Mouse (Mus musculus) neural tube, embryonic 13.5 days (tissue): ENCODE measurements around the gene Imp4. TPM values are rescaled to one million over a fixed set of nuclear protein-coding genes. Genes with fewer than 3 reads are reported as not detected.
"Not testable (repeated sequence)": the region's sequence is repeated elsewhere in the genome, so short reads cannot be mapped to it uniquely, and the experiment has no call there.

Experiments
- ATAC-seq: fragments of 200-750 bp; cut with Nextera tagmentation; 2 replicates; pipeline ENCODE4 v1.8.0; 2017; ENCODE audit warnings: low read depth, mild to moderate bottlenecking, moderate TSS enrichment, moderate library complexity
- H3K27ac ChIP-seq: fragments of 300-500 bp; sonication (generic); replicated peaks from 2 replicates; pipeline ENCODE4 v1.5.1; 2015; ENCODE audit warnings: moderate library complexity, mild to moderate bottlenecking, inconsistent platforms
- H3K27me3 ChIP-seq: fragments of 300-500 bp; sonication (generic); 2 replicates; pipeline ENCODE4 v1.6.1; 2015; ENCODE audit warnings: mild to moderate bottlenecking, inconsistent platforms
- H3K36me3 ChIP-seq: fragments of 300-500 bp; sonication (generic); 2 replicates; pipeline ENCODE4 v1.6.1; 2015; ENCODE audit warnings: mild to moderate bottlenecking, inconsistent platforms
- H3K4me1 ChIP-seq: fragments of 300-500 bp; sonication (generic); replicated peaks from 2 replicates; pipeline ENCODE4 v1.6.1; 2015; ENCODE audit warnings: inconsistent platforms
- H3K4me2 ChIP-seq: fragments of 300-500 bp; sonication (generic); 2 replicates; pipeline ENCODE4 v1.6.1; 2015; ENCODE audit warnings: inconsistent platforms, mild to moderate bottlenecking, moderate library complexity
- H3K4me3 ChIP-seq: fragments of 300-500 bp; sonication (generic); 2 replicates; pipeline ENCODE4 v1.5.1; 2015; ENCODE audit warnings: mild to moderate bottlenecking, inconsistent platforms
- H3K9ac ChIP-seq: fragments of 300-500 bp; sonication (generic); 2 replicates; pipeline ENCODE4 v1.6.1; 2015; ENCODE audit warnings: moderate library complexity, mild to moderate bottlenecking, inconsistent platforms
- H3K9me3 ChIP-seq: fragments of 300-500 bp; sonication (generic); 2 replicates; pipeline ENCODE4 v1.6.1; 2016; ENCODE audit warnings: inconsistent platforms
- WGBS: fragments of 180-500 bp; shearing (Covaris S2); methylation state at CpG from one replicate; pipeline ENCODE4 v1.1.7; 2015; 5-methylcytosine and 5-hydroxymethylcytosine counted together
- polyA plus RNA-seq: library from polyadenylated mRNA; unstranded; fragments of >200 nt; fragmentation: Nextera tagmentation; extraction: Ambion mirVana; gene quantifications from 2 replicates; pipeline ENCODE4 v1.2.1, GENCODE M21; 2015

The Imp4 gene
- polyA plus RNA-seq, 1 experiment from 2014 or later: 55.5 TPM

GRCm38 (mm10) chr1:34435371-34436120, 4.1 kb upstream of the Imp4 start:
- H3K27ac ChIP-seq: peak overlapping the region; percentile 93
- H3K4me3 ChIP-seq: peak overlapping the region; percentile 64
- H3K36me3 ChIP-seq: peaks cover 24% of the 10 kb centered on the region
- H3K4me2 ChIP-seq: peak overlapping the region; percentile 72
- peak overlapping the region; percentile 84 for H3K9ac ChIP-seq
- no peaks in the 10 kb centered on the region for H3K27me3 ChIP-seq
- H3K4me1 ChIP-seq: peaks cover 34% of the 10 kb centered on the region
- no peak for ATAC-seq
- H3K9me3 ChIP-seq: peaks cover 15% of the 10 kb centered on the region
- WGBS: 28% methylated on average over 8 of the region's 8 CpGs

GRCm38 (mm10) chr1:34436374-34436773, 3.3 kb upstream of the Imp4 start:
- peaks cover 41% of the 10 kb centered on the region for H3K4me1 ChIP-seq
- no peaks in the 10 kb centered on the region for H3K27me3 ChIP-seq
- peaks cover 7% of the 10 kb centered on the region for H3K9me3 ChIP-seq
- 91% methylated on average over 3 of the region's 3 CpGs for WGBS
- no peak overlapping the region for H3K9ac ChIP-seq
- peaks cover 16% of the 10 kb centered on the region for H3K36me3 ChIP-seq
- ATAC-seq: no peak
- H3K4me2 ChIP-seq: no peak overlapping the region
- no peak overlapping the region for H3K27ac ChIP-seq
- no peak overlapping the region for H3K4me3 ChIP-seq

- not testable (repeated sequence) for ATAC-seq, H3K27ac ChIP-seq, H3K9me3 ChIP-seq, H3K27me3 ChIP-seq, H3K4me3 ChIP-seq, H3K4me2 ChIP-seq, H3K9ac ChIP-seq
- H3K36me3 ChIP-seq: peaks cover 18% of the 10 kb centered on the region
- peaks cover 42% of the 10 kb centered on the region for H3K4me1 ChIP-seq
- WGBS: 93% methylated on average over 8 of the region's 8 CpGs
Measured at GRCm38 (mm10) chr1:34437366-34437765, 2.3 kb upstream of the Imp4 start.

- H3K4me1 ChIP-seq: peaks cover 32% of the 10 kb centered on the region
- H3K4me2 ChIP-seq: peak overlapping the region; percentile 70
- H3K27me3 ChIP-seq: no peaks in the 10 kb centered on the region
- no peak overlapping the region for H3K27ac ChIP-seq
- peaks cover 28% of the 10 kb centered on the region for H3K36me3 ChIP-seq
- H3K9me3 ChIP-seq: no peaks in the 10 kb centered on the region
- H3K4me3 ChIP-seq: peak overlapping the region; percentile 59
- 46% methylated on average over 15 of the region's 20 CpGs for WGBS
- H3K9ac ChIP-seq: peak overlapping the region; percentile 67
- no peak for ATAC-seq
Measured at GRCm38 (mm10) chr1:34438381-34439051, 1.1 kb upstream of the Imp4 start.

- 8% methylated on average over 31 of the region's 31 CpGs for WGBS
- Histone ChIP-seq H3K4me1 (peaks cover 24% of the 10 kb centered on the region), H3K9ac (peak overlapping the region; percentile 66), H3K4me3 (peak overlapping the region; percentile 59), H3K9me3 (no peaks in the 10 kb centered on the region), H3K4me2 (peak overlapping the region; percentile 73), H3K27ac (peak overlapping the region; percentile 66), H3K27me3 (no peaks in the 10 kb centered on the region), H3K36me3 (peaks cover 44% of the 10 kb centered on the region)
- peak; percentile 45 for ATAC-seq
Measured at GRCm38 (mm10) chr1:34439961-34440630, 445 bp downstream of the Imp4 start.

- Histone ChIP-seq H3K4me1 (peaks cover 23% of the 10 kb centered on the region), H3K9me3 (no peaks in the 10 kb centered on the region), H3K4me2 (no peak overlapping the region), H3K36me3 (peaks cover 60% of the 10 kb centered on the region), H3K27me3 (no peaks in the 10 kb centered on the region), H3K27ac (no peak overlapping the region), H3K9ac (no peak overlapping the region), H3K4me3 (no peak overlapping the region)
- 93% methylated on average over 6 of the region's 6 CpGs for WGBS
- ATAC-seq: no peak
Measured at GRCm38 (mm10) chr1:34443124-34443523, 3.5 kb downstream of the Imp4 start.

- Histone ChIP-seq H3K4me1 (peaks cover 10% of the 10 kb centered on the region), H3K4me3 (no peak overlapping the region), H3K36me3 (no peaks in the 10 kb centered on the region), H3K27ac (no peak overlapping the region), H3K27me3 (peaks cover 55% of the 10 kb centered on the region), H3K9ac (no peak overlapping the region), H3K9me3 (no peaks in the 10 kb centered on the region), H3K4me2 (no peak overlapping the region)
- WGBS: 28% methylated on average over 8 of the region's 8 CpGs
- no peak for ATAC-seq
Measured at GRCm38 (mm10) chr1:34458431-34458830, 18.8 kb downstream of the Imp4 start.

- Histone ChIP-seq H3K4me1 (peaks cover 10% of the 10 kb centered on the region), H3K9me3 (no peaks in the 10 kb centered on the region), H3K9ac (peak within 1 kb of the TSS; percentile 67), H3K36me3 (no peaks in the 10 kb centered on the region), H3K27ac (no peak within 1 kb of the TSS), H3K4me2 (peak within 1 kb of the TSS; percentile 93), H3K27me3 (peaks cover 55% of the 10 kb centered on the region), H3K4me3 (peak within 1 kb of the TSS; percentile 59)
- WGBS: under 1% methylated on average over 48 of the region's 48 CpGs
- peak; percentile 88 for ATAC-seq
Measured at GRCm38 (mm10) chr1:34459284-34460060, 19.8 kb downstream of the Imp4 start, which contains the start of gene Ptpn18. TSS of gene Ptpn18 (plus strand) at chr1:34459762.

- ATAC-seq: no peak
- peak overlapping the region; percentile 67 for H3K9ac ChIP-seq
- 3% methylated on average over 15 of the region's 15 CpGs for WGBS
Measured at GRCm38 (mm10) chr1:34460061-34460441, 20.4 kb downstream of the Imp4 start.

GRCm38 (mm10) chr1:34462766-34463165, 23.1 kb downstream of the Imp4 start:
- 19% methylated on average over 7 of the region's 7 CpGs for WGBS

More at GRCm38 (mm10) chr1:34460061-34460441, 20.4 kb downstream of the Imp4 start:
- H3K4me1 ChIP-seq: peaks cover 10% of the 10 kb centered on the region
- H3K27me3 ChIP-seq: peaks cover 55% of the 10 kb centered on the region
- no peak overlapping the region for H3K27ac ChIP-seq
- peak overlapping the region; percentile 59 for H3K4me3 ChIP-seq
- H3K4me2 ChIP-seq: peak overlapping the region; percentile 93
- no peaks in the 10 kb centered on the region for H3K9me3 ChIP-seq
- H3K36me3 ChIP-seq: no peaks in the 10 kb centered on the region

GRCm38 (mm10) chr1:34464310-34464817, 24.7 kb downstream of the Imp4 start:
- Histone ChIP-seq H3K4me1 (peaks cover 5% of the 10 kb centered on the region), H3K9ac (no peak overlapping the region), H3K27me3 (peaks cover 24% of the 10 kb centered on the region), H3K27ac (no peak overlapping the region), H3K9me3 (no peaks in the 10 kb centered on the region), H3K36me3 (no peaks in the 10 kb centered on the region), H3K4me2 (no peak overlapping the region), H3K4me3 (no peak overlapping the region)
- WGBS: 88% methylated on average over 8 of the region's 8 CpGs
- no peak for ATAC-seq

More at GRCm38 (mm10) chr1:34462766-34463165, 23.1 kb downstream of the Imp4 start:
- ATAC-seq: 0 out of 2 replicates have a peak, but pooled peaks have one; percentile 12
- peaks cover 10% of the 10 kb centered on the region for H3K4me1 ChIP-seq
- H3K27me3 ChIP-seq: peaks cover 40% of the 10 kb centered on the region
- H3K9me3 ChIP-seq: no peaks in the 10 kb centered on the region
- no peak overlapping the region for H3K4me2 ChIP-seq
- no peak overlapping the region for H3K9ac ChIP-seq
- H3K4me3 ChIP-seq: no peak overlapping the region
- H3K36me3 ChIP-seq: no peaks in the 10 kb centered on the region
- no peak overlapping the region for H3K27ac ChIP-seq
